26 mouse cellular contexts compared by ENCODE assay signal in genomic region chr10:91098056-91098455, GRCm38 (mm10). TPM values are rescaled to one million over a fixed set of nuclear protein-coding genes. Genes with fewer than 3 reads are reported as not detected.
"Had no signal": no experiment of that assay in that cellular context is flagged by ENCODE, and none has a peak within 500 bp of the region (broad histone marks: within the 10 kb centered on the region; RNA-seq: fewer than 3 reads in every experiment).

No protein-coding gene starts in this region.

- H3K9me3 ChIP-seq: embryonic facial prominence, embryonic 10.5 days; embryonic facial prominence, embryonic 12.5 days; embryonic facial prominence, embryonic 13.5 days; embryonic facial prominence, embryonic 15.5 days; forebrain, embryonic 10.5 days; forebrain, embryonic 12.5 days; forebrain, embryonic 13.5 days; forebrain, embryonic 15.5 days had no signal

- H3K4me1 ChIP-seq: embryonic facial prominence, embryonic 10.5 days; embryonic facial prominence, embryonic 12.5 days; embryonic facial prominence, embryonic 13.5 days; embryonic facial prominence, embryonic 15.5 days; forebrain, embryonic 10.5 days; forebrain, embryonic 12.5 days; forebrain, embryonic 13.5 days; forebrain, embryonic 15.5 days had no signal

- H3K27ac ChIP-seq: embryonic facial prominence, embryonic 10.5 days; embryonic facial prominence, embryonic 12.5 days; embryonic facial prominence, embryonic 13.5 days; embryonic facial prominence, embryonic 15.5 days; forebrain, embryonic 10.5 days; forebrain, embryonic 12.5 days; forebrain, embryonic 13.5 days; forebrain, embryonic 15.5 days; gastrocnemius, adult 2 months; heart, adult 2 months had no signal

- DNase-seq: cerebellum, adult 2 months; cerebellum, adult 8-10 months; cerebellum, adult 9-10 months; cerebellum, adult 9-11 months; cerebellum, postnatal 10 days; cerebellum, postnatal 14 days; cerebellum, postnatal 25 days; cerebellum, postnatal 36 days; embryo, embryonic 11 days; forebrain, postnatal 0 days; gastrocnemius, adult 2 months; gastrocnemius, postnatal 10 days; gastrocnemius, postnatal 14 days; gastrocnemius, postnatal 25 days; gastrocnemius, postnatal 36 days; heart, adult 18-20 months; heart, adult 2 months had no signal

- H3K4me3 ChIP-seq: embryonic facial prominence, embryonic 10.5 days; embryonic facial prominence, embryonic 12.5 days; embryonic facial prominence, embryonic 13.5 days; embryonic facial prominence, embryonic 15.5 days; erythroblast, embryonic 14.5 days; forebrain, embryonic 10.5 days; forebrain, embryonic 12.5 days; forebrain, embryonic 13.5 days; forebrain, embryonic 15.5 days; gastrocnemius, adult 2 months; heart, adult 2 months had no signal

- H3K27me3 ChIP-seq: embryonic facial prominence, embryonic 12.5 days; embryonic facial prominence, embryonic 13.5 days; embryonic facial prominence, embryonic 15.5 days; forebrain, embryonic 12.5 days; forebrain, embryonic 13.5 days; forebrain, embryonic 15.5 days had no signal

RNA-seq across cellular contexts. Expression of gene Ikbip, which starts 15.3 kb away (rescaled TPM):
- polyA plus RNA-seq: erythroblast, embryonic 14.5 days had no signal
